Mouse (Mus musculus) c-Kit-positive CD71-positive TER-119-negative erythroid progenitor cells, embryonic 14.5 days (primary cell): ENCODE data around the gene Nckap5.

Experiments used
- DNase-seq: peaks from one replicate; pipeline ENCODE4 v3.0.0-alpha.2; 2013; ENCODE audit warnings: low read depth

Gene Nckap5

GRCm38 (mm10) chr1:126360111-126360510 lies 470.5 kb downstream of the Nckap5 start:
- DNase-seq: no peak

DNA sequence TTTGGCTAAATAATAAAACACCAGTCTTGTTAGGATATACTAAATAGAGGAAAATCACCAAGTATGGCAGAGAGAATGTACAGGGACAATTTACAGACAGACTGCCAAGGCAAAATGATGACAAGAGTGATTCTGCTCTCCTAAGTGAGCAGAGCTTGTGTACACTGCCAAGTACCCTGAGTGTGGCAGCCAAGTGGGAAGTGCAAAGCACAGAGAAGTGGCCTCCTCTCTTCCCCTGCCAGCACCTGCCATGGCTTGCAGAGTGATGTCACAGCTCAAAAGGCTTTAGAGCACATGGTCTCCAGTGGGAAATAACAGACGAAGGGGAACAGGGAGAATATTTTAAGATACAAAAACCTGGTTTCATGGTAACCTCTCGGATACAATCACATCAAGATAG lies 488.8 kb downstream of the Nckap5 start:
- DNase-seq: no peak

DNA sequence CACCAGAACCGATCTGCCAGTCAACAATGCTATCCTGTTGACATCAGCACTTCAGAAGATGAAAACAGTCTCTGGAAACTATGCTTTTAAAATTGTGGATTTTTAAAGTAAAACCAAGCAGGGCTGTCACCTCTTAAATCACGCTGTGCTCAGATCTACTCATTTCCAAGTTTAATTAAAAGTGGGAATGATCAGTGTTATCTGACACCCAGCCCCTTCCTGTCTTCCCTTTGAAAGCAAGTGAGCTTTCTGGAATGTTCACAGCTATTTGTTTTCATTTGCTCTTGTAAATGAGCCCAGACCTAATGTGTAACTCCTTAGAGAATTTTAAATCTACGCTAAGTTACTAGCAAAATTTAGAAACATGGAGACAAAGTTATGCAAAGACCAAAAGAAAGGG lies 491.3 kb downstream of the Nckap5 start:
- DNase-seq: no peak

- peak; percentile 11 for DNase-seq
Observed at GRCm38 (mm10) chr1:126334202-126334601, 496.4 kb downstream of the Nckap5 start.

GRCm38 (mm10) chr1:126332026-126332425 lies 498.6 kb downstream of the Nckap5 start:
- no peak for DNase-seq

DNA sequence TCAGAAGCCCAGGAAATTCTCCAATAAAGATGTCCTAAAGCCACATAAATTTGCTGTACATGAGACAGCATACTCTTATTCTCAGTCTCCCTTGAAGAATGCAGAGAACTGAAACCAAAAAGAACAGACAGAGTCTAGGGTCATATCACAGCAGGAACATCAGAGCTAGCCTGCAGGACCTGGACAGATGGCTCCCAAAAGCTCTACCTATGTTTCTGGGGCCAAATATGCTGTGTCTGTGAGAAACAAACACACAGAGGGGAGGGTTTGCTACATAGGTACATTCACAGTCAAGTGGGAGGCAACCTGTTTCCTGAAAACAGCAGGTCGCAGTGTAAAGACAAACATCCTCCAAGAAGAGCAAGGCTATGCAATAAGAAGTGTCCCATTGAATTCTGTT lies 509.9 kb downstream of the Nckap5 start:
- no peak for DNase-seq

- DNase-seq: peak; percentile 83
Observed at GRCm38 (mm10) chr1:126317874-126318607, 512.6 kb downstream of the Nckap5 start.

DNA sequence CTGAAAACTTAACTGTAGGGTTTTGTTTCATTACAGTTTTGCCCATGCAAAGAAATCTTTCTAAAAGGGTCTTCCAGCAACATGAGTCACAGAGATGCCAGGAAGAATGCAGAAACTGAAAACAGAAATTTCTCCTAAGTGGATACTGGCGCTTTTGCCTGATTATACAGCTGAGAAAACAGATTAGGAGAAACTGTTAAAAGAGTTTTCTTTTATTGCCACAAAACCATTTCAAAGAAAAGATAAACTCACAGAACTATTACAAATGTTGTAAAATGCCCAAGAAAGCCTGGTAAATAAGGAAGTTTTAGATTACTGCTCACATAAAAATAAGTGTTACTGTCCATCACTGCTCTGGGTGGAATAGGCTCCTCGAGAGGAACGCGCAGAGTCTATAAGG lies 513.3 kb downstream of the Nckap5 start:
- peak; percentile 19 for DNase-seq

- DNase-seq: peak; percentile 52
Observed at GRCm38 (mm10) chr1:126316866-126317265, 513.7 kb downstream of the Nckap5 start.

DNA sequence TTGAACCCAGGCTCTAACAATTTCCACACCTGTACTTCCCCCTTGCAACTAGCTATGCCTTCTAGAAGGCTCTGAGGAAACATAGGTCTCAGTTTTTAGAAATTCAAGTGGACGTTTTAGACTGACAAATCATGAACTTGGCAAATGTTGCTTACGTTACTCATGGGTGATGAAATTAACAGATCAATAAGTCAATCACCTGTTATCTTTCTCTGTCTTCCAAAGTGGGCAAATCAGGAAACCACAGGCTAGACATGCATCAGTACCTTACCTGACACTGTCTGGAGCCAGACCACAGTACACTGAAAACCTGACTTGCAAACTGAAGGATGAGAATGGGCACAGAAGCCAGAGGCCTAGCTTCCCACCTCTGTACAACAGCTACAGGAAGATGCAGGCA lies 529.5 kb downstream of the Nckap5 start:
- DNase-seq: no peak

DNA sequence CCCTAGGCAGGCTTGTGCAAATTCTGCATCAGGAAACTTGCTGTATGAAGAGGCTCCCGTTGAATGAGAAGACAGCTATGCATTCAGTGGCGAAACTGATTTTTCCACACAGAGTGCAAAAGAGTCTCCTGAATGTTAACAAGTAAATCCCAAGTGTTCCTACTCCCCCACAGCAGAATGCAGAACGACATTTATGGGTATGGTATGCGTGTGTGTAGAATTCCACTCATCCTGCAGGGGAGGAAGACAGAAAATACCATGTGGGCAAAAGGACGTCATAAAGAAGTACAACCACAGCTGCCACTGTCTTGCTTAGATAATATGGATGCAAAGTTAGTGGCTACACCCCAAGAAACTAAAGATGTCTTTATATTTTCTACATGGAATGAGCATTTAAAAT lies 565.7 kb downstream of the Nckap5 start:
- DNase-seq: no peak

- DNase-seq: no peak
Observed at GRCm38 (mm10) chr1:126254364-126254763, 576.2 kb downstream of the Nckap5 start.

GRCm38 (mm10) chr1:126253934-126254333 lies 576.7 kb downstream of the Nckap5 start:
- DNase-seq: no peak

GRCm38 (mm10) chr1:126233196-126233595 lies 597.4 kb downstream of the Nckap5 start:
- DNase-seq: no peak

GRCm38 (mm10) chr1:126231199-126231598 lies 599.4 kb downstream of the Nckap5 start:
- DNase-seq: no peak

- DNase-seq: no peak
Observed at GRCm38 (mm10) chr1:126210212-126210611, 620.4 kb downstream of the Nckap5 start.

GRCm38 (mm10) chr1:126209743-126210142 lies 620.9 kb downstream of the Nckap5 start:
- no peak for DNase-seq

DNA sequence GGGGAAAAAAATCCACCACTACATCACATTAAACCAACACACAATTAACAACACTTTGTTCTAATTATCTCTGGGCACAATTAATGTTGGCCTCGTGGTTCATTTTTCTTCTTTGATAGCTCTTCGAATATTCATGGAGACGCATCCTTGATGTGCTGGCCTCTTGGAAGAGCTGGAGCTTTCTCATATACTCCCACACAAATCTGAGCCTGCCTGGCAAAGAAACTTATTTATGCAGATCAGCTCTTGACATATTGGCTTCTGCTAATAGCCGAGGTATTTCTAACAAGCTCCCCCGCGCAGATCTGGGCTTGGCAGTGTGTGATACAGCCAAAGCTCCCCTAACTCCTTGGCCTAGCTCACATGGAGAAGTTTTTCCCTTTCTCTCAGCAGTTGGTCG lies 621.5 kb downstream of the Nckap5 start:
- DNase-seq: no peak

DNA sequence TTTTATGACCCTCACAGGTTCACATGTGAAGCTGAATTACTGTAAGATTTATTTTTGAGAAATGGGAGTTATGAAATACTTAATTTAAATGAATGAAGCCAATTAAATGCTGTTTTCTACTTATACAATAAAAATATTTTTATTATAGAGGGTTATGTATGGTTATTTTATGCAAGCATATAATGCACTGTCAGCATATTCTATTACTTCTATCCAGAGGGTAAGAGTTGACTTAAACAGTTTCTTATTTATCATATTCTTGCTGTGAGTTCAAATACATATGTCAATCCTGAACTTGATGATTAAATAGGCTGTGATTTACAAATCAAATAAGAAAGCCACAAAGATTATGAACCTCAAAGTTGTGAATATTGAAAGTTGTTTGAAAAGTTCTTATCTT lies 633.7 kb downstream of the Nckap5 start:
- no peak for DNase-seq

- no peak for DNase-seq
Observed at GRCm38 (mm10) chr1:126190353-126190752, 640.2 kb downstream of the Nckap5 start.

- no peak for DNase-seq
Observed at GRCm38 (mm10) chr1:126183751-126184150, 646.8 kb downstream of the Nckap5 start.

GRCm38 (mm10) chr1:126168579-126168978 lies 662.0 kb downstream of the Nckap5 start:
- no peak for DNase-seq

GRCm38 (mm10) chr1:126168131-126168530 lies 662.5 kb downstream of the Nckap5 start:
- DNase-seq: no peak

- no peak for DNase-seq
Observed at GRCm38 (mm10) chr1:126167546-126167945, 663.1 kb downstream of the Nckap5 start.
